Mouse (Mus musculus) thymus, adult 2 months (tissue): ENCODE results near the gene Thada. TPM values are rescaled to one million over a fixed set of nuclear protein-coding genes. Genes with fewer than 3 reads are reported as not detected.

ENCODE experiments used
- DNase-seq: peaks from one replicate; pipeline ENCODE4 v3.0.0; 2021
- H3K27ac ChIP-seq: fragments of 200-500 bp; 2 replicates; pipeline ENCODE4 v1.5.1; 2012; ENCODE audit warnings: low read length, control low read depth; ENCODE audit not compliant: control insufficient read depth, insufficient read depth
- H3K27me3 ChIP-seq: fragments of 200-500 bp; 2 replicates; pipeline ENCODE4 v1.6.1; 2012; ENCODE audit warnings: mild to moderate bottlenecking, low read length, moderate library complexity, mixed read lengths; ENCODE audit not compliant: control insufficient read depth, insufficient read depth
- H3K36me3 ChIP-seq: fragments of 200-500 bp; 2 replicates; pipeline ENCODE4 v1.6.1; 2012; ENCODE audit warnings: mild to moderate bottlenecking, low read length, moderate library complexity; ENCODE audit not compliant: control insufficient read depth, insufficient read depth
- H3K4me1 ChIP-seq: fragments of 200-500 bp; replicated peaks from 2 replicates; pipeline ENCODE4 v1.6.1; 2012; ENCODE audit warnings: low read length; ENCODE audit not compliant: control insufficient read depth, insufficient read depth
- H3K4me3 ChIP-seq: fragments of 200-500 bp; 2 replicates; pipeline ENCODE4 v1.5.1; 2012; ENCODE audit warnings: mild to moderate bottlenecking, low read length, control low read depth, moderate library complexity; ENCODE audit not compliant: control insufficient read depth, insufficient read depth
- CTCF ChIP-seq: fragments of 200-500 bp; IDR thresholded peaks from 2 replicates; pipeline ENCODE4 v1.5.1; 2012; ENCODE audit warnings: mild to moderate bottlenecking, control low read depth, low read length, moderate library complexity, borderline replicate concordance; ENCODE audit not compliant: control insufficient read depth, poor library complexity, insufficient read depth; ENCODE audit errors: extremely low read depth
- POLR2A ChIP-seq: fragments of 200-500 bp; IDR thresholded peaks from 2 replicates; pipeline ENCODE4 v1.6.1; 2012; ENCODE audit warnings: mild to moderate bottlenecking, low read length, control low read depth, moderate library complexity; ENCODE audit not compliant: control insufficient read depth, poor library complexity, insufficient read depth; ENCODE audit errors: extremely low read depth
- WGBS: fragments of 180-500 bp; shearing (Covaris S2); methylation state at CpG from one replicate; pipeline ENCODE4 v1.1.7; 2018; 5-methylcytosine and 5-hydroxymethylcytosine counted together
- polyA plus RNA-seq: library from polyadenylated mRNA; depleted of rRNA; stranded (reverse); fragments of >200 nt; gene quantifications from 2 replicates; pipeline ENCODE4 v1.2.3, GENCODE M21; 2012

Thada gene
- polyA plus RNA-seq, 1 experiment, result 40.1 TPM

DNA sequence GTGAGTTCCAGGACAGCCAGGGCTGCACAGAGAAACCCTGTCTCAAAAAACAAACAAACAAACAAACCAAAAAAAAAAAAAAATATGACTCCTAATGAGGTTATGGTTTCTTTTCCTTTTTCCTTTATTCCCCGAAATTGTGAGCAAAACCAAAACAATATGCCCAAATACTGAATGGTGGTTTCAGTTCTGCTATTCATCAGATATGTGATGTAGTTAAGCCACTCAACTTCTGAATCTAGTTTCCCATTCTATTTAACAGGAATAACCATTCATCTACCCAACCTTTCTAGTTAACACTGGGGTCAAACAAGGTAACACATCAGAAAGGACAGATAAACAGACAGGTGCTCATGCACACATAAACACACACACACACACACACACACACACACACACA is 105.0 kb downstream of the Thada start:
- 89% methylated on average over 1 of the region's 1 CpGs for WGBS
- Histone ChIP-seq H3K27ac (no peak overlapping the region), H3K4me1 (no peaks in the 10 kb centered on the region), H3K4me3 (no peak overlapping the region), H3K36me3 (no peaks in the 10 kb centered on the region), H3K27me3 (no peaks in the 10 kb centered on the region)
- no peak for DNase-seq
- no peak for TF ChIP-seq POLR2A
- no peak for TF ChIP-seq CTCF

DNA sequence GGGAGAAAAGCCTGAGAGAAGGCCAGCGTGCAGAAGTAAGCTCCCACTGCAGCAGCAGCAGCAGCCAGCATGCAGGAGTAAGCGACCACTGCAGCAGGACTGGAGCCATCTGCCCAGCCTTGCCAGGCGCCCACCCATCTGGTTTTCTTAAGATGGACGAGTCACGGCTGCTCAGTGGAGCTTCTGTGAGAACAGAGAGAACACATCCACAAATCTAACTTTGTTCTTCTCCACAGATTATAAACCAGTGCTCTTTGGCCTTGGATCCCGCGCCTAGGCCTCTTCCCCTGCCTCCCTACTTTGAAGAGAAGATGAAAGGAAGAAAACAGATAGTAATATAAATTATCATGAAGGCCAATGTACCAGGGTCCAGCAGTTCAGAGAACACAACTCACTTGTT is 106.2 kb downstream of the Thada start:
- Histone ChIP-seq H3K27ac (no peak overlapping the region), H3K4me3 (no peak overlapping the region), H3K27me3 (no peaks in the 10 kb centered on the region), H3K4me1 (peaks cover 3% of the 10 kb centered on the region), H3K36me3 (no peaks in the 10 kb centered on the region)
- DNase-seq, result no peak
- 94% methylated on average over 7 of the region's 7 CpGs for WGBS
- TF ChIP-seq CTCF, result no peak
- TF ChIP-seq POLR2A, result no peak

DNA sequence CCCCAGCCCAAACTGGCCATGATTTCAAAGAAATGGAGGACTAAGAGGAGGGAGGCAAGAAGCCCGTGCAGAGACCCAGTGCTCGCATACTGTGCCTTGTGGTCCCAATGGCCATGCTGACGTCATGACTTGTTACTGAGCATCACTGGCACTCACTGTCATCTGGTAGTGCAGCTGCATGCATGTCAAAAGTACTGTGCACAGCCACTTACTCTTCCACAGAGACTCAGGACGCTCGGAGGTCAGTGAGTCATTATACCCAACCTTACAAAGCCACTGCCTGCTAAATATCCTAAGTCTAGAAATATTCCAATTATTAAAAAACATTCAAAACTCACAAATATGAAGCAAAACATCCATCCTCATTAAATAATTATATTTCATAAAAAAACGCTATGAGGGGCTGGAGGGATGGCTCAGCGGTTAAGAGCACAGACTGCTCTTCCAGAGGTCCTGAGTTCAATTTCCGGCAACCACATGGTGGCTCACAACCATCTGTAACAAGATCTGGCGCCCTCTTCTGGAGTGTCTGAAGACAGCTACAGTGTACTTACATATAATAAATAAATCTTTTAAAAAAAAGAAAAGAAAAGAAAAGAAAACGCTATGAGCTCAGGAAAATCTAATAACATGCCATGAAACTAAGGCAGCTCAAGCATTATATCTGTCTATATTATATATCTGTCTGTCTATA is 106.9 kb downstream of the Thada start:
- 96% methylated on average over 10 of the region's 10 CpGs for WGBS
- Histone ChIP-seq H3K27ac (no peak overlapping the region), H3K36me3 (no peaks in the 10 kb centered on the region), H3K4me1 (peaks cover 7% of the 10 kb centered on the region), H3K4me3 (no peak overlapping the region), H3K27me3 (no peaks in the 10 kb centered on the region)
- no peak for DNase-seq
- no peak for TF ChIP-seq CTCF
- TF ChIP-seq POLR2A, result no peak

GRCm38 (mm10) chr17:84357776-84358175 is 108.2 kb downstream of the Thada start:
- no peaks in the 10 kb centered on the region for H3K27me3 ChIP-seq
- H3K4me1 ChIP-seq, result peaks cover 7% of the 10 kb centered on the region
- TF ChIP-seq CTCF (no peak), POLR2A (no peak)
- no peaks in the 10 kb centered on the region for H3K36me3 ChIP-seq
- no peak overlapping the region for H3K4me3 ChIP-seq
- H3K27ac ChIP-seq, result no peak overlapping the region
- DNase-seq, result no peak
- WGBS, result 78% methylated on average over 8 of the region's 8 CpGs

DNA sequence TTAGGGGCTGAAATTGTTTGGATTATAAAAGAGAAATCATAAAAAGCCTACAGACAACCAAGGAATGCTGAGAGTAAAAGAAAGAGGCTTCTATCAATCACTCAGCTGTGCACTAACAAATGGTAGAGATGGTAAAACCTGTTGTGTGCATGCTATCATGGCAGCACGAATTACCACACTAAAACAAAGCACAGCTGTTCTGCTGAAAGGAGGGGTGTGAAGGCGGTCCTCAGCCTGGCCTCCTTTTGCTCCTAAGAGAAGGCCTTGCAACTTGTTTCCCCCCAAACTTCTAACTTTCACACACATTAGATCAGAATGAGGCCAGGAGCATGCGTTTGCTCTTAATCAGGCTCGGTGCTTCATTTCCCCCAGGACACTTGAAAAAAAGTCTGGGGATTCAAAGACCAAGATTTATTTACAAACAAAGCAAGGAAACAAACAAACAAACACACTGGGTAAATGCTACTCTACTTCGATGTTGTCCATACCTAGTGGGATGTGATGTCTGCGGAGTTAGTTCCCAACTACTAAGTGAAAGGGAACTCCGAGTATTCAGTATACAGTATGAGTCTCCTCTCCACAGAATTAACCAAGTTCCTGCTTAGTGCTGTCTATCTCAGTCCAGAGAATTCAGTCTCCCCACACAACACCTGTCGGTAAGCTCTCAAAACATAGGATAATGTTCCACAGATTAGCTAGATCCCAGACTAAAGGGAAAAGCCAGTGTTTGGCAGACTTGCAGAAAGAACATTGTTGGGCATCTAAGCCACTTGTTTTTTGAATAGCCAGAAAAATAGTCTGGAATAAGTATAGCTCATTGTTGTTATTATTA is 109.7 kb downstream of the Thada start:
- no peak for DNase-seq
- Histone ChIP-seq H3K27me3 (no peaks in the 10 kb centered on the region), H3K4me1 (peaks cover 7% of the 10 kb centered on the region), H3K27ac (no peak overlapping the region), H3K4me3 (no peak overlapping the region), H3K36me3 (no peaks in the 10 kb centered on the region)
- 93% methylated on average over 8 of the region's 8 CpGs for WGBS
- TF ChIP-seq CTCF, result no peak
- no peak for TF ChIP-seq POLR2A

DNA sequence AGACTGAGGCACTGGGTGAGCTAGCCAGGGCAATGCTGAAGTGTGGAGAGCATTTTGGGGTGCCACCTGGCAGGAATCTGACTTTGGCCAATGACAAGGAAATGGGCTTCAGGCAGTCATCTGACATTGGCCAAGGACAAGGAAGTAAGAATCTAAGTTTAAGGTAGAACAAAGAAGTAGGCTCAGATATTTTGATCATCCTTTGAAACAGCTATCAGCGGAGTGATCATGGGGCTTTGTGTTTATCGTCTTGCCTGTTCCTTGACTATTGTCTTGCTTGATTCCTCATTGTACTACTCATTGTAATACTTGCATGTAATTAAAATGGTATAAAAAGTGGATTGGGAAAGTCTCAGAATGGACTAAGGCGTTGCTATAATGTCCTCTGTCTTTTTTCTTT is 111.0 kb downstream of the Thada start:
- H3K36me3 ChIP-seq, result no peaks in the 10 kb centered on the region
- no peak overlapping the region for H3K27ac ChIP-seq
- TF ChIP-seq POLR2A, result no peak
- TF ChIP-seq CTCF, result no peak
- WGBS, result 91% methylated on average over 3 of the region's 3 CpGs
- no peaks in the 10 kb centered on the region for H3K27me3 ChIP-seq
- H3K4me1 ChIP-seq, result peaks cover 7% of the 10 kb centered on the region
- H3K4me3 ChIP-seq, result no peak overlapping the region
- no peak for DNase-seq

DNA sequence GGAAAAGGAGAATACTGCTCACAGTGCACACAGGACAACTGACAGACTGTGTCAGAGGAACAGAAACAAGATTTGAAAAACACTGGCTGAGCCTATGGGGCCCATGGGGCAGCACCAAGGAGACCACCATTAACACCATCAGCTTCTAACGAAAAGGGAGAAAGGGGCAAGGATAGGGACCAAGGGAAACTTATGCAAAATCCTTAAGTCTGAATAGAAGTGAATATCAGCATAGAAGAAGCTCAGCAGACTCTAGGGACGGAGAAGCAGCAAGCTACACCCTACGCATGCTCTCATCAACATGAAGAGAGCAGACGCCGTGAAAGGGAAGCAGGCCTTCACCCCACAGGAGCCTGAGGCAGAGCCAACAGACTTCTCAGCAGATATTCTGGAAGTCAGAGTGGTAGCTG is 112.1 kb downstream of the Thada start:
- no peaks in the 10 kb centered on the region for H3K27me3 ChIP-seq
- no peaks in the 10 kb centered on the region for H3K36me3 ChIP-seq
- 95% methylated on average over 5 of the region's 5 CpGs for WGBS
- no peak overlapping the region for H3K4me3 ChIP-seq
- H3K27ac ChIP-seq, result 0 out of 2 replicates have a peak overlapping the region, but pooled peaks have one; percentile 39
- DNase-seq, result no peak
- TF ChIP-seq POLR2A (no peak), CTCF (no peak)
- H3K4me1 ChIP-seq, result peaks cover 7% of the 10 kb centered on the region
